Mouse (Mus musculus): ENCODE results near the gene Kcnt2.

DNA sequence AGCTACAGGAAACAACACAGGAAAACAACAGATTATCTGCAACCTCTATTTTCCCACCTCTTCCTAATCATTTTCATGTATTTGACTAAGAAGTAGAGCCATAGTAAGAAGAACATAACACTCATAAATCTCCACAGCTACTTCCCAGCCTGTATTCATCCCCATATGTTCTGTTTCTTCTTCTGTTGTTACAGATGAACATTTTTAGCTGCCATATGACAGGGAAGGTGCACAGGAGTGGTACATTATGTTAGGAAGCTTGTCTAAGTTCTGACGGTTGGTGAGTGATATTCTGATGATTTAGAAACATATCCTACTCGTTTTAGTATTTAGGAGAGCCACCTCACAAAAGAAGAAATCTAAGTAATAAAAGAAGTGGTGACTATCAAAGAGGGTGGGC is 231.0 kb downstream of the Kcnt2 start:
- TF ChIP-seq CTCF (IDR thresholded peaks at IDR 0.05; ENCODE audit: borderline replicate concordance, extremely low read depth, insufficient read depth, insufficient read length) (no peak), POLR2A (IDR thresholded peaks at IDR 0.05; ENCODE audit: borderline replicate concordance, extremely low read depth, insufficient read depth, insufficient read length, poor library complexity, severe bottlenecking) (no peak)

Data from brain, embryonic 14.5 days (tissue).